Mouse (Mus musculus) kidney, postnatal 25 days (tissue): ENCODE results near the gene Sparcl1.

Experiments used
- DNase-seq, 2 experiments: peaks; one replicate each; pipeline ENCODE4 v3.0.0; 2021; ENCODE audit warnings: mixed read lengths in 2 of 2

The Sparcl1 gene

GRCm38 (mm10) chr5:104110171-104110920 is 3.2 kb downstream of the Sparcl1 start:
- no peak for DNase-seq

GRCm38 (mm10) chr5:104109516-104109915 is 4.0 kb downstream of the Sparcl1 start:
- peak; percentile 21 to 73 for DNase-seq

GRCm38 (mm10) chr5:104108879-104109369 is 4.6 kb downstream of the Sparcl1 start:
- DNase-seq, result no peak

- no peak for DNase-seq
Measured at GRCm38 (mm10) chr5:104108127-104108875, 5.2 kb downstream of the Sparcl1 start.

GRCm38 (mm10) chr5:104104111-104104510 is 9.4 kb downstream of the Sparcl1 start:
- DNase-seq, result no peak

GRCm38 (mm10) chr5:104103171-104103570 is 10.4 kb downstream of the Sparcl1 start:
- DNase-seq, result no peak

GRCm38 (mm10) chr5:104101678-104102531 is 11.6 kb downstream of the Sparcl1 start:
- no peak for DNase-seq

GRCm38 (mm10) chr5:104096078-104096938 is 17.2 kb downstream of the Sparcl1 start:
- DNase-seq, result peak in 1 of 2 experiments; percentile 40

- no peak for DNase-seq
Measured at GRCm38 (mm10) chr5:104095416-104096077, 18.0 kb downstream of the Sparcl1 start.

GRCm38 (mm10) chr5:104089751-104090150 is 23.8 kb downstream of the Sparcl1 start:
- no peak for DNase-seq

- DNase-seq, result no peak
Measured at GRCm38 (mm10) chr5:104085366-104085765, 28.2 kb downstream of the Sparcl1 start.

GRCm38 (mm10) chr5:104080736-104081135 is 32.8 kb downstream of the Sparcl1 start:
- no peak for DNase-seq

- no peak for DNase-seq
Measured at GRCm38 (mm10) chr5:104077508-104077907, 36.0 kb downstream of the Sparcl1 start, which contains the start of gene Gm17660. Gm17660 (minus strand) TSS chr5:104077608.

GRCm38 (mm10) chr5:104076361-104076760 is 37.2 kb downstream of the Sparcl1 start:
- no peak for DNase-seq

- DNase-seq, result peak; percentile 70 to 80
Measured at GRCm38 (mm10) chr5:104074388-104074787, 39.1 kb downstream of the Sparcl1 start.

GRCm38 (mm10) chr5:104073602-104074001 is 39.9 kb downstream of the Sparcl1 start:
- DNase-seq, result no peak

GRCm38 (mm10) chr5:104072272-104072886 is 41.2 kb downstream of the Sparcl1 start:
- DNase-seq, result no peak

GRCm38 (mm10) chr5:104071048-104071447 is 42.5 kb downstream of the Sparcl1 start:
- no peak for DNase-seq

GRCm38 (mm10) chr5:104068751-104069150 is 44.8 kb downstream of the Sparcl1 start:
- DNase-seq, result peak in 1 of 2 experiments; percentile 26

GRCm38 (mm10) chr5:104062773-104063551 is 50.6 kb downstream of the Sparcl1 start:
- DNase-seq, result no peak
